Mouse (Mus musculus) cerebellum, adult (tissue): ENCODE measurements around the gene Gm12394.
"Not testable (repeated sequence)": the region's sequence is repeated elsewhere in the genome, so short reads cannot be mapped to it uniquely, and the experiment has no call there.

Experiments used
- ATAC-seq: cut with Nextera tagmentation; 2 replicates; pipeline ENCODE4 v1.9.2; 2017; ENCODE audit warnings: mild to moderate bottlenecking, moderate library complexity, mixed read lengths; ENCODE audit not compliant: insufficient number of reproducible peaks, low FRiP score, low TSS enrichment

Gm12394 gene

GRCm38 (mm10) chr4:42856671-42857070 lies at the start of gene Gm12394:
TSS of gene Gm12394 (minus strand) at chr4:42856771.
- not testable (repeated sequence) for ATAC-seq

GRCm38 (mm10) chr4:42904966-42905365 lies 48.4 kb upstream of the Gm12394 start:
- ATAC-seq: no peak

GRCm38 (mm10) chr4:42904523-42904922 lies 48.0 kb upstream of the Gm12394 start:
- no peak for ATAC-seq

- ATAC-seq: no peak
Observed at GRCm38 (mm10) chr4:42903942-42904341, 47.4 kb upstream of the Gm12394 start.

- peak; percentile 26; the same call in 1 of the 2 replicates for ATAC-seq
Observed at GRCm38 (mm10) chr4:42902730-42903129, 46.2 kb upstream of the Gm12394 start.

- ATAC-seq: no peak
Observed at GRCm38 (mm10) chr4:42902174-42902573, 45.6 kb upstream of the Gm12394 start.

- ATAC-seq: no peak
Observed at GRCm38 (mm10) chr4:42900878-42901277, 44.3 kb upstream of the Gm12394 start.

GRCm38 (mm10) chr4:42898914-42899313 lies 42.3 kb upstream of the Gm12394 start:
- ATAC-seq: no peak

GRCm38 (mm10) chr4:42895118-42895517 lies 38.5 kb upstream of the Gm12394 start:
- no peak for ATAC-seq

- no peak for ATAC-seq
Observed at GRCm38 (mm10) chr4:42891176-42891575, 34.6 kb upstream of the Gm12394 start.

- no peak for ATAC-seq
Observed at GRCm38 (mm10) chr4:42888806-42889205, 32.2 kb upstream of the Gm12394 start.

- ATAC-seq: no peak
Observed at GRCm38 (mm10) chr4:42886926-42887325, 30.4 kb upstream of the Gm12394 start.

- no peak for ATAC-seq
Observed at GRCm38 (mm10) chr4:42880677-42880948, 24.0 kb upstream of the Gm12394 start.

- no peak for ATAC-seq
Observed at GRCm38 (mm10) chr4:42879829-42880676, 23.5 kb upstream of the Gm12394 start.

- no peak for ATAC-seq
Observed at GRCm38 (mm10) chr4:42877657-42878056, 21.1 kb upstream of the Gm12394 start.

GRCm38 (mm10) chr4:42876586-42877291 lies 20.2 kb upstream of the Gm12394 start:
- ATAC-seq: peak; percentile 87

- no peak for ATAC-seq
Observed at GRCm38 (mm10) chr4:42874134-42874533, 17.6 kb upstream of the Gm12394 start, which contains the start of gene Fam205c. TSS of gene Fam205c (minus strand) at chr4:42874234.

GRCm38 (mm10) chr4:42872746-42873435 lies 16.3 kb upstream of the Gm12394 start:
- no peak for ATAC-seq

- no peak for ATAC-seq
Observed at GRCm38 (mm10) chr4:42872151-42872550, 15.6 kb upstream of the Gm12394 start.

- ATAC-seq: no peak
Observed at GRCm38 (mm10) chr4:42870748-42871147, 14.2 kb upstream of the Gm12394 start.

- ATAC-seq: no peak
Observed at GRCm38 (mm10) chr4:42868193-42868592, 11.6 kb upstream of the Gm12394 start.
